Mouse (Mus musculus) macrophage (primary cell): Measurements from ENCODE around the gene Paqr9. TPM values are rescaled to one million over a fixed set of nuclear protein-coding genes. Genes with fewer than 3 reads are reported as not detected.

Experiments
- H3K27ac ChIP-seq: fragments of 350-480 bp; formaldehyde crosslinking; 2 replicates; pipeline ENCODE4 v1.9.0; 2021
- H3K36me3 ChIP-seq: fragments of 350-480 bp; formaldehyde crosslinking; 2 replicates; pipeline ENCODE4 v1.9.0; 2021; ENCODE audit errors: inconsistent target
- H3K4me3 ChIP-seq: fragments of 350-480 bp; formaldehyde crosslinking; 2 replicates; pipeline ENCODE4 v1.9.0; 2021; ENCODE audit errors: inconsistent target
- H3K79me2 ChIP-seq: fragments of 350-480 bp; formaldehyde crosslinking; 2 replicates; pipeline ENCODE4 v1.9.0; 2021; ENCODE audit errors: inconsistent target
- WGBS: methylation state at CpG from one replicate; pipeline ENCODE4 v1.1.7; 2026; ENCODE audit warnings: inconsistent platforms; ENCODE audit not compliant: missing documents; 5-methylcytosine and 5-hydroxymethylcytosine counted together
- polyA plus RNA-seq: library from polyadenylated mRNA; stranded (reverse); fragments of 250-400 nt; gene quantifications from 3 replicates; pipeline ENCODE4 v1.2.4, GENCODE M21; 2018; ENCODE audit warnings: inconsistent platforms

Gene Paqr9
- polyA plus RNA-seq, 1 experiment from 2014 or later: 0.53 TPM

- WGBS: 26% methylated on average over 9 of the region's 9 CpGs
- Histone ChIP-seq H3K79me2 (no peaks in the 10 kb centered on the region), H3K36me3 (no peaks in the 10 kb centered on the region), H3K4me3 (no peak overlapping the region), H3K27ac (no peak overlapping the region)
Measured at GRCm38 (mm10) chr9:95613426-95614127, 54.1 kb downstream of the Paqr9 start.

- no peak overlapping the region for H3K27ac ChIP-seq
- H3K4me3 ChIP-seq: no peak overlapping the region
- no peaks in the 10 kb centered on the region for H3K79me2 ChIP-seq
- H3K36me3 ChIP-seq: no peaks in the 10 kb centered on the region
- WGBS: 85% methylated on average over 14 of the region's 14 CpGs
Measured at GRCm38 (mm10) chr9:95614861-95615615, 55.6 kb downstream of the Paqr9 start.

- H3K79me2 ChIP-seq: no peaks in the 10 kb centered on the region
- no peaks in the 10 kb centered on the region for H3K36me3 ChIP-seq
- no peak overlapping the region for H3K27ac ChIP-seq
- no peak overlapping the region for H3K4me3 ChIP-seq
- 84% methylated on average over 3 of the region's 3 CpGs for WGBS
Measured at GRCm38 (mm10) chr9:95615961-95616360, 56.5 kb downstream of the Paqr9 start.

Other genes starting within 250 kb of the Paqr9 start
- not detected in 3 replicates for gene Chst2, start 152.9 kb upstream of the Paqr9 start, polyA plus RNA-seq
- 39.7 to 66.3 TPM (median 45.5 TPM) in 3 replicates for gene U2surp, start 47.7 kb upstream of the Paqr9 start, polyA plus RNA-seq
- gene Pcolce2, start 77.9 kb downstream of the Paqr9 start, polyA plus RNA-seq: 0.03 to 0.19 TPM in 2 of 3 replicates, not detected in the other
- not detected in 3 replicates for gene Trpc1, start 190.7 kb downstream of the Paqr9 start, polyA plus RNA-seq